Mouse (Mus musculus): Measurements from ENCODE around the gene Morc4.

GRCm38 (mm10) chrX:139781563-139781962 lies 89.9 kb downstream of the Morc4 start:
- TF ChIP-seq POLR2A (IDR thresholded peaks at IDR 0.05; ENCODE audit: extremely low read depth, insufficient read depth, low read length), result no peak
- TF ChIP-seq CTCF (IDR thresholded peaks at IDR 0.05; ENCODE audit: low read depth, low read length), result no peak

Data from liver, adult 2 months (tissue).